Mouse (Mus musculus): ENCODE data around the gene Maea.

DNA sequence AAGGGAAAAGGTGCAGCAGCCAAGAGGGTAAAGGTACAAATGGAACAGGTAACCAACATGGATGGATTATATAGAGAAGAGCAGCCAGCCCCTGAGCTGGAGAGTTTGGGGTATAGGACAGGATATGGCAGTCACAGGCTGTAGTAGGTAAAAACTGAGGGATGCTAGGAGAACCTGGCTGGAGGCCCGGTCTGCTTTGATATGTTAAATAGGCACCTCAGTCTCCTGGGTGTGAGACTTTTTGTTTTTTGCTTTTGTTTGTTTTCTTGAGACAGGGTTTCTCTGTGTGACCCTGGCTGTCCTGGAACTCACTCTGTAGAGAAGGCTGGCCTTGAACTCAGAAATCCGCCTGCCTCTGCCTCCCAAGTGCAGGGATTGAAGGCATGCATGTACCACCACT lies 10.8 kb upstream of the Maea start:
- TF ChIP-seq CHD2 (IDR thresholded peaks at IDR 0.05; ENCODE audit: low read depth, low read length): no peak
- no peak for TF ChIP-seq MAFK (IDR thresholded peaks at IDR 0.05; ENCODE audit: insufficient read depth, low read depth, low read length)
- no peak for TF ChIP-seq ZNF384 (IDR thresholded peaks at IDR 0.05; ENCODE audit: low read depth, low read length)
- no peak for TF ChIP-seq HCFC1 (IDR thresholded peaks at IDR 0.05; ENCODE audit: borderline replicate concordance, insufficient read depth, low read length)
- TF ChIP-seq ZC3H11A (IDR thresholded peaks at IDR 0.05; ENCODE audit: borderline replicate concordance, low read depth, low read length): no peak

All from ES-E14 (cell line).